Mouse (Mus musculus) frontal cortex, postnatal 36 days (tissue): ENCODE data around the gene Epb41l2.

Experiments
- DNase-seq, 2 experiments: peaks; one replicate each; pipeline ENCODE4 v3.0.0; 2022; ENCODE audit warnings: low spot score in 2 of 2

Epb41l2 gene

DNA sequence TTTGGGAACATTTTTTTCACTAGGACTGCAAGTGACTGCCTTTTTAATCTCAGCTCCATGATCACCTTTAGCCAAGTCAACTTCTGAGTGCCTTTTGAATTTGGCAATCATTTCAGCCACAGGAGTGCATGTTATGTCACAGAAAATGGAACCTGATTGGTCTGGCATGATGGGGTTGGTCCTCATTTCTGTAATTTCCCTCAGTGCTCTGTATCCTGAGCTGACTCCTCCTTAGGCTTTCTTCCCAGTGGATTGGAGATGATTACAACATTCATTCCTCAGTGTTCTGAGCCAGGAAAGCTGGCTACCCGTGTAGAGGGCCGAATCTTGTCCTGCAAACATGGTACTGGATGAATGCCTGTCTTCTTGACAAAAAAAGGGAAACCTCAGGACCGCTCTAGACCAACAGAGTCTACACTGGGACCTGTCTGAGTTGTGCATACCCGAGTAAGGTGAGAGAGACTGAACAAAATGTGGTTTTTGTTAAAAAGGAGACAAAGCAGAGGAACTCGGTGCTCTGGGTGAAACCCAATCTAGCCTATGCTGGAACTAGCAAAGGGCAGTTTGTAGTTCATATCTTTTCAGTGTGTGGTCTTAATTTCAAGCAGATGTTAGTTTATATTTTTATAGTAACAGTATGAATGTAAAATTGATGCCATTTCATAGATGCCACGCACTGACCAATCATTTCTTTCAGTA is 77.3 kb downstream of the Epb41l2 start:
- no peak for DNase-seq

DNA sequence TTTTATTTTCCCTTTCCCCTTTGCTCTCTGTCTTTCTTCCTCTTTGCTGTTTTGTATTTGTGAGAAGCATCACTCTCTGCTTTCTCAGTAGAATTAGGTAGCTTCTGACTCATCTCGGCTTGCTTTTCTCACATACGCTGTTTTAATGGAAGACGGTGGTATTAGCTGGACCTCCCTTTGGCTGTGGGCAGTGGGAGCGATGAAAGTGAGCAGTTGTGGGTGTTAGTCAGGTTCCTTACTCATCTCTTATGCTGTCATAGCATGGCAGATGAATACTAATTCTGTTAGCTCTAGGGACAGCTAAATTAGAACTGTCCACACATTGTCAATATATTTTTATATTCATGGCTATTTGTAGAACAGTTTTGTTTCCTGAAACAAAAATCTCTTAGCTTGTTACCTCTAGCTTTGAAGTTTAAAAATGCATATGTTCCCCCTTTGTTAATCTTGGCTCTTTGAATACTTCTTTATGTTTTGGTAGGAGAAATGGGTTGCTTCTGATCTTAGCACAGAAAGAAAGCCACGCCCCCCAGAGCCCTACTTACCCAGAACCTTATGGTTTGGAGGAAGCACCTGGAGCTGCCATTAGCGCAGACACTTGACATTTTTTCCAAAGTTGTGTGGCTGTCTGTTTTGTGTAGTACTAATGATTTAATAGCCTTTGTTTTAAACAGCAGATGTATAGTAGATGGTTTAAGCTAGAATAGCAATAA is 78.1 kb downstream of the Epb41l2 start:
- no peak for DNase-seq

DNA sequence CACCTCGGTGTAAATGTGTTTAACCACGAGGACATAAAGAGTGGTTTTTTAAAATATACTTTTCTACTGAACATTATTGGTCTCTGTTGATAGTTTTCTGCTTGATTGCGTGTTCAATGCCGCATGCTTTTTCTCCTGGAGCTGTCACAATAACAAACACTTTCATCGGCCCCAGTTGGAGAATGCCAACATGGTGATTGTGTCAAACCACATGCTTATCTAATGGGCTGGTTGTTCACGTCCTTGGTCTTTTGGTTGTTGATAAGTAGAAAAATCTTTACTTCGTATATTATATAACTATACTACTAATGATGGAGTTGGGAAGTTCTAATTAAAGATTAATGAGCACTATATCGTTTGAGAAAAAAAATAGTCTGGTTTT is 78.7 kb downstream of the Epb41l2 start:
- DNase-seq: no peak

DNA sequence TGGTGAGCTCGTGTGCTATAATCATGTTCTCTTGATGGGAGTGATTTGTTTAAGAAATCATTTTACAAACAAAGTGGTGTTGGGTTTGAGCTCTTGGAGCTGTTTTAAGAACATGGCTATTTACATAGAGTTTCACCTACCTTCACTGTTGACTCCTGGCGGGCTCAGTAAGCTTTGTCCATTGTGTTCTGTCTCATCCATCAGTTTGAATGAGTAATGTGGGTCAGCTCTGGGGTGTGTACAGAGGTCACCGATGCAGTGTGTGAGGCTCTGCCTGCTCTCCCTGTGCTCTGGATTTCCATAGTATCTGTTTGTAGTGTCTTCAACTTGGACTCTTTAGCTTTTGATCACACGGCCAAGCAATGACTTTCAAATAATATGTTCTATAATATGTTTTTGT is 79.6 kb downstream of the Epb41l2 start:
- no peak for DNase-seq

DNA sequence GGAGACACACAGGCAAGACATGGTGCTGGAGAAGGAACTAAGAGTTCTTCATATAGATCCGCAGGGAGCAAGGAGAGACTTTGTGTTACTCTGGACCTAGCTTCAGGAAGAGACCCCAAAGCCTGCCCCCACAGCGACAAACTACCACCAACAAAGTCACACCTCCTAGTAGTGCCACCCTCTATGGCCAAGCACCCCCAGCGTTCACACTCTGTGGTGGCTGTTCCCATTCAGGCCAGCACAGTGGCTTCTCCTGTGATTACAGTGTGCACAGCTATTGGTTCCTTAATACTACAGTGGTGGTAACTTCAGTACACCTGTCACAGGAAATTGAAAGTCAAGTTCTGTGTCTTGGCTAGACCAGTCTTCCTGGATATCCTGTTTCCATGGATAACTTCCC is 80.3 kb downstream of the Epb41l2 start:
- no peak for DNase-seq

DNA sequence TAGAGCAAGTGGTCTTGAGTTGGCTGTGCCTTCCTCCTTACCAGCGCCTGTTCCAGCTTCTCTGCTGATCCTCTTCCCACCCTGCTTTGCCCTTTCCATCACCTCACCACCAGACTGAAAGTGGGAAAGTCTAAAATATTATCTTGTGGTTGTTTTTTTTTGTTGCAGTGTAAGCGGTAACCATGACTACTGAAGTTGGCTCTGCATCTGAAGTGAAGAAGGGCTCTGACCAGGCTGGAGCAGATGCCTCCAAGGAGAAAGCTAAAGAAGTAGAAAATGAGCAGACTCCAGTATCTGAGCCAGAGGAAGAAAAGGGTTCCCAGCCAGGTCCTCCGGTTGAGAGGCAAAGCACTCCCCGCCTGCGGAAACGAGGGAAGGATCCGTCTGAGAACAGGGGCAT is 81.8 kb downstream of the Epb41l2 start:
- no peak for DNase-seq

DNA sequence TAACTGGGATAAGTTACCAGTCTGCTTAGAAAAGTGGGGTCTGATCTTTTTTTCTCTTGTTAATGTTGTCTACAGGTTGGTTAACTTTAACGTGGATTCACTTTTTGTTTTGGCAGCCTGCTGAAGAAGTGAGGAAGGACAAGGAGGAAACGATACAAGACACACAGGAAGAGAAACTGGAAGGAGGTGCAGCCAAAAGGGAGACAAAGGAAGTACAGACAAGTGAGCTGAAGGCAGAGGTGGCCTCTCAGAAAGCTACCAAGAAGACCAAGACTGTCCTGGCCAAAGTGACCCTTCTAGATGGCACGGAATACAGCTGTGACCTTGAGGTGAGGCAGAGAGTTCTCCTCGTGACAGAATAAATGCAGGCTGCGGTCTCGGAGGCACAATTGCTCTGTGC is 84.0 kb downstream of the Epb41l2 start:
- no peak for DNase-seq

DNA sequence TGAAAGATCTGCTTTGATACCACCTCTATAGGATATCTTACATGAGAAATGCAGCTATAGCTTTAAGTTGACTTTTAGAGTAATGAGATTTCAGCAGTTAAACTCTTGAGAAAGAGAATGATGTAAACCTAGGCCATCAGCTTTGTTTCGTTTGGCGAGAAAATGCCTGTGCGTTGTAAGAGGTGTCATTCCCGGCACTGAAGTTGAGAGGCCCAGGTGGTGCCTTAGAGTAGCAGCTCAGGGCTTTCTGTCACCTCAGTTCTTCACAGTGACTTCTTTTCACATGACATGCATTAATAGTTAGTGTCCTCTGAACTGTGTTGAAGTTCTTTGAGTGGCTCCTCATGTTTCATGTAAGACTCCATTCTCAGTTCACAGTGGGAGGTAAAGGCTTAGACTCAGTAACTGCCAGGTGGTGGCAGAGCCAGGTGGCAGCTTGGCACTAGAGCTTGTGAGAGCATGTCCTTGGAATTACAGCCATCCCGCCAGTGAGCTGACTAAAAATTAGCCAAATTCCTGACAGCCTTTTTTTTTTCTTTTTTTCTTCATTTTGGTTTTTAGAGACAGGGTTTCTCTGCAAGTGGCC is 84.7 kb downstream of the Epb41l2 start:
- DNase-seq: no peak

DNA sequence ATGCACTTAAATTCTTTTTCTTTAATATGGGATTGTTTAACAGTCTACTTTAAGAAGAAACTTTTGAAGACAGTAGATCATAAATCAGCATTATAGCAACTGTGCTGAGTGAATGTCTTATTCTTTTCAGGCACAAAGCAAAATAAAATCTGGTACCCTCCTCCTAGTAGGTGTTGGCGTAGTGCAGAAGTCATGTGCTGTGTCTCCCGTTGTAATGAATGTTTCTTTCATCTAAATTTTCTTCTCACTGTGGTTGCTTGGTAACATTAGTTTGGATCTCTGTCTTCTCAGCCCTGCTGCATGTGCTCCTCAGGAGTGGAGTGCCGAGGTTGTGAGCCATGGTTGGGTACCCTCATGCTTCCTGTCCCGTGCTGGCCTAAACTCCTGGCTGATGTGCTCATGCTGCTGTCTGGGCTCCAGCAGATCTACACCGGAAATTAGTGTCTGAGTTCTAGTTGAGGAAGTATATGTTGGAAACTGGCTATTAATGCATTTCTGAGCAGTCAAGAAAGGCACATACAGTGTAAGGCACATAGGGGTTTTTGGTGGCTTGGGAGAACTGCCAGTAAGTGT is 87.4 kb downstream of the Epb41l2 start:
- no peak for DNase-seq

DNA sequence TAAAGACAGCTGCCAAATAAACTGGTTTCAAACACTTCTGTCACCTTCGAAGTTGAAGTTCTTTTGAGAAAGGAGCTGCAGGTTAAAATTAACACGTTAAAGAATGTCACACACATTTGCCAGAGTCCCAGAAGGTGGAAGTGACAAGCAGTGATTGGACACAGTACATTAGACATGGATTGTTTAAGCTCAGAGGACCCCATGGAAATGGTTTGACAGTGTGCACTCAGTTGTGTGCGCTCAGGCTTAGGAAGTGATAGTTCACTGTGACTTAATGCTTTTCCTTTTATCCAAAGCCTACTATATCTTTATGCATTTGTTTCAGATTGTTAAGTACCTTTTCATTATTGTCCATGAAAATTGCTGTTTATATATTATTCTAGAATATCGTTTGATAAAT is 89.1 kb downstream of the Epb41l2 start:
- DNase-seq: no peak

DNA sequence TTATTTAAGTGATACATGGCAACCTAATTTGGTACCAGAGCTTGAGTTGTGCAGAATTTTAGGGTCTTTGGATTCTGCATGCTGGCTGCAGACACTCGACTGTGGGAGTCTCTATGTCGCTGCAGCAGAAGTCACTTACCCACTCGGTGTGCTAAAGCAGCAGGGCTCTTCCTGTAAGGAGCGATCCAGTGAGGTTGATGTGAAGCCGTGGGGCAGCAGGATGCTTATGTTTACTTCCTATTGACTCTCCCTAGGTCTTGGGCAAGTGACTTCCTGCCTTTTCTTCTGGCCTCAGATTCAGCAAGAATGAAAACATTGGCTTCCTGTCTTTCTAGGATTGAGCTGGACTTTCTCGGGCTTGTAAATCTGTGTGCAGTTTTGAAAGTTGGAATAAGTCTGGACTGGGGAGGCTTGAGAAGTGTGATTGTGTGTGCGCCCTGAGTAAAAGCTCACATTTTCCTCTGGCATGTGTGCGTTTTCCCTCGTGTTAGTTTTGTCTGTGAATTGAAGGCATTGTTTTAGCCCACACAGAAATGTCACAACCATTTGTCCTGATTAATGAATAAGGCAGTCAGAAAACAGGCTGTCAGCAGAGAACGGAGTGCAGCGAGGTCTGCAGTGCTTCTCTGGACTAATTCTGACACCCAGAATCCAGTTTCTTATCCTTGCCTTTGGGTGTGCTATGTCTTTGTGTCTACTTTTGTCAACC is 89.9 kb downstream of the Epb41l2 start:
- no peak for DNase-seq

DNA sequence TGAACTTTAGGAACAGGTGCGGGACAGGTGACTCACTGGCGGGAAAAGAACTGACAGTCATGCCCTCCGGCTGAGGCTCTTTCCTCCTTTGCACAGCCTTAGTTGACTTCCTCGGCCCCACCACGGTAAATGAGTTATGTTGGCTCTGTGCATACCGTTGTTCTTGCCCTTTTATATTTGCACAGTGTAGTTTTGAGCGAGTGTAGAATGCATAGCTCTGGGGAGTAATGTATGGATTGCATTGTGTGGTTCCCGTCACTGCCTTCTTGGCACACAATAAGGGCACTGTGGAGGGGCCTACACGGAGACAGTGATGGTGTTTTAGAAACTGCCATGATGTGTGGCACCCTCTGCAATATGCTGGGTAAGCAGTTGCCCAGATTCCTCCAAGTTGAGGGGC is 93.6 kb downstream of the Epb41l2 start:
- DNase-seq: no peak

DNA sequence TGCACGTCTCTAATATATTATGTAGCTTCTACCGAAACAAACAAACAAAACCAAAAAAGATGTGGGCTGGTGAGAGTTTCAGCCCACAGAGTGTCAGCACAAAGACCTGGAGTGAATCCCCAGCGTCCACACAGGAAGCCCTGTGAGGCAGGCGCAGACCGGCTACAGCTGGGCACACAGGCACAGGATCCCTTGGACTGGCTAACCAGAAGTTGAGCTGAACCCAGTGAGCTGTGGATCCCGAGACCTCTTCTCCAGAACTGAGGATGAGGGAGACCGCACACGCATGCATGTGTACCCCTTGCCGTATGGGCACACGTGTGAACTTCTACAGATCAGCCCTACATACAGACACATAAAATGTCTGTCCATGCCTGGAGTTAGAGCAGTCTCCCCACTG is 94.2 kb downstream of the Epb41l2 start:
- DNase-seq: no peak

DNA sequence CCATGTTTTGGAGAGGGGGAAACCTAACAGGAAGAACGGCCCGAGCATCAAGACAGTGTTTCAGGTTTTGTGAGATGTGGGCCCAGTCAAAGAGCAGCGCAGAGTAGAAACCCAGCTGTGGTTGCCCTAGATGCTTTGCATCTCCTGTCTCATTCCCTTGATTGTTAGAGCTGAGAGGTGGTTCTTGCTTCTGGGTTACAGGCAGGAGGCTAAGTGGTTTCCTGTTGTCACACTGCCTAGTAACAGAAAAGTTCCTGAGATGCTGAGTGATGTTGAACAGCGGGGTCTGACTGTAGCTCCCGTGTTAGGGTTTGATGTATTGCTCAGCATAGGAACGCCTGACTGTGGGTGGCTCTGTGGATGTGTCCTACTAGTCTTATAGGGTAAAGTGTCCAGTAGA is 97.5 kb downstream of the Epb41l2 start:
- no peak for DNase-seq

DNA sequence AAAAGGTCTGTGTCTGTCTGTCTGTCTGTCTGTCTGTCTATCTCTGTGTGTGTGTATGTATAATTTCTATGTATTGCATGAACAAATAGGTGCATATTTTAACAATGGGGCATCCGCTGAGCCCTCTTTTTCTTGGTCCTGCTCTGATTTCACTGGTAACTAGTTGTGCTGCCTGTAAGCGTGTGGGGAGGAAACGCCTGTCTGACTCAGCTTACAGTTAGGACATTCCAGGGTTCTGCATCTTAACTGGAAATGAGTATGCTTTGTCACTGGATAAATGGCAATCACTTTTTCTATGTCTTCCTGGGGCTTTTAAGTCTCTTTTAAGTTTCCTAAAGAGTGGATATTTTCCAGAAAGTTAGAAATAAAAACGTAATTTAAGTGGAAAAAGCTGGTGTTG is 98.4 kb downstream of the Epb41l2 start:
- DNase-seq: no peak

DNA sequence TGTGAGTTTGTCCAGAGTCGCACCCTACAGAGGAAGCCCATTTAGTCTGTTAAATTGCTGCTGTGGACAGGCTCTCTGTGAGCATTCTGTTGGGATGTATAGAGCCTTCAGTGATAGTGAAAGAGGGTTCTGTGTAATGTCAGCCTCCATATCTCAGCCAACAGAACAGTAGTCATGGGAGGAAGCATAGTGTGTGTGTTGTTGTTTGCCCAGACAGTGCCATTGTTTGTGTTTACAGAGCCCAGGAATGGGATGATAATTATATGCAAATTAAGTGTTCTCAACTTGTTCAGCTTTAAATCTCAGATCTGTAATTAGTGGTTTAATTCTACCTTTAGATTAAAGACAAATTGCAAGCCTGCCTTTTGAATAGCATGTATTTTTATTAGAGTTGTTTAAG is 102.2 kb downstream of the Epb41l2 start:
- DNase-seq: no peak

DNA sequence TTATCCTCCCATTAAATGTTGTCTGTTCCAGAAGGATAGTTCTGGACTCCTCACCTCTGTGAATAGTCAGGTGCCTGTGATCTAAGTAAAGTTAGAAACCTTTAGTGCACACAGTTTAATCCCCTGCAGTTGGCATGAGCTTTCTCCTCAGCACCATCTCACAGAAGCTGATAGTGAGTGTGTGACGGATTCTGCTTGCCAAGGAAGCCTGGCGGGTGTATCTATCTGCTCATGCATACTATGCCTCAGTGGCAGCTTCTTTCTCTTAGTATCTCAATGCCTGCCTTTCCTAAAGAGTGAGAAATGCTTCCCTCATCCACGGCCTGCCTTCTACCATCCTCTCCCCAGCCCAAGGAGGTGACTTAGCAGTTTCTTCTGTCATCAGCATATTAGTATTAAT is 103.1 kb downstream of the Epb41l2 start:
- DNase-seq: no peak

DNA sequence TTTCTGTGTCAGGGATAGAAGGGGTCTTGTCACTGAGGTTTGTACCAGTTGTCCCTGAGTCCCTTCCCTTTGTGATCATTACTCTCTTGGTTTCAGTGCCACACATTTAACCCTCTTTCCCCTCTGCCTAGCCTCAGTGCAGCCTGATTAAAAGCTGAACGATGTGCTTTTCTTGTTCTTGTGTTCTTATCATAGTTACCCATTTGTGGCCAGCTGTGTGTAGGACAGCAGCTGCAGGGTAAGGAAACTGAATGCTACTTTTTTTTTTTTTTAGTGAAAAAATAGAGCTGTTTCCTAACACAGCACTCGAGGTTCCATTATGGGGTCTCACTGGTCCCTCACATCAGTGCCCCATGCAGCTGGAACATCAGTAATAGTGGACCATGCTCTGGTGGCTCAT is 106.9 kb downstream of the Epb41l2 start:
- DNase-seq: no peak

DNA sequence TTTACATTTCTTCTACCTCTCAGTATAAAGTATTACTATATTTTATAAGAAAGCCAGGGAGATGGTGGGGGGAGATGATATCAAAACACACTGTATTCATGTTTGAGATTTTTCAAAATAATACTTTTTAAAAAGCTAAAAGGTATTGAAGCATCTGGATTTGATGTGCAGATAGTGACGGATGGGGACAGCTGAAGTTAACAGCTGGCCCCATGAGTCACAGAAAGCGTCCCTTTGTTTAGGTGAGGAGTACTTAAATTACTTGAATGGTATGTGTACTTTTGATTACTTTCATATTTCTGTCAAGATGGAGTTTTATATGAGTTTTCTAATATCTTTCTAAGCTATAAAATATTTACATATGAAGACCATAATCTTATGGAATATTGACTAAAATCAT is 112.3 kb downstream of the Epb41l2 start:
- DNase-seq: no peak

DNA sequence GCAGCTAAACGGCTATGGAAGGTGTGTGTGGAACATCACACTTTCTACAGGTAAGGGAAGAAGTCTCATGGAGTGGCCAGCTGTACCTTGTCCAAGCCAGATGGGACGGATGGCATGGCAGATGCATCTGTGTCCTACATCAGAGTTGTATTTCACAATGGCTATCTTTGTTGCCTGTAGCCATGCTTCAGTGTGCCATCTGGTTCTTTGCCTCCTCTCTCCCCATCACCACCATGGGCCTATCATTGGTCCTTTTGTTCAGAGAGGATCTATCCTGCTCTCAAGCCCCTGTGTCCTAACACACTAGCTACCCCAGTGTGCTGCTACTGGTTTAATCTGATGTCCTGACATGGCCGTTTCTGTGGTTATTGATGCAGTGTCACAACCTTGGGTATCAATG is 120.1 kb downstream of the Epb41l2 start:
- DNase-seq: no peak

DNA sequence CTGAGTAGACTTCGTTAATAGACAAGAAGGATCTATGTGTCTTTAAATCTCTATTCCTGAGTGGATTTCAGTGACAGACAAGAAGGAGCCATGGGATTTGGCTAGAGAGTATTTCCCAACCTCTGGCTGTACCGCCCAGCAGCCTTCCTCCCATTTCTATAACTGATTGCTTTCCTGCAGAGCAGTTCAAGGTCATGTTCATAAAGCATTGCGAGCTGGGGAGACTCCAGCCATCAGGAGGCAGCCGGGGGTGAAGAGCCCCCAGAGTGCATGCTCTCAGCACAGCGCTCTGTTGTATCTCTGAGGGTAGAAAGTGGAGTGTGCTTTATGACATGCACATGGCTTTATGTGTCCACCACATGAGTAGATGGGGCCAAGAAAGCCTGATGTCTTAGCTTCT is 123.2 kb downstream of the Epb41l2 start:
- DNase-seq: no peak

DNA sequence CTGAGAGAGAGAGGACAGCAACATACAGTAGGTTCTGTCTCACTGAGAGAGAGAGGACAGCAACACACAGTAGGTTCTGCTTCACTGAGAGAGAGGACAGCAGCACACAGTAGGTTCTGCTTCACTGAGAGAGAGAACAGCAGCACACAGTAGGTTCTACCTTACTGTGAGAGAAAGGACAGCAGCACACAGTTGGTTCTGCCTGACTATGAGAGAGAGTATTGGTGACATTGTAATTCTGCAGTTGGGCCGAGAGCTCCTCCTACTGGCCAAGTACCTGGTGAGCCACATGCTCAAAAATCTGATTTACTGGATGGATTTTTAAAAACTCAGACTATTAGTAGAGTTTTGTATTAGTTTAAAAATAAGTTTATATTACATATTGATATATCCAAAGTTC is 128.9 kb downstream of the Epb41l2 start:
- DNase-seq: peak; percentile 67 to 79
